Mouse (Mus musculus): ENCODE data around the gene Ncaph. TPM values are rescaled to one million over a fixed set of nuclear protein-coding genes. Genes with fewer than 3 reads are reported as not detected.
"Not testable (repeated sequence)": the region's sequence is repeated elsewhere in the genome, so short reads cannot be mapped to it uniquely, and the experiment has no call there.

The Ncaph gene
- polyA plus RNA-seq, 1 experiment from 2014 or later = 8.6 TPM

DNA sequence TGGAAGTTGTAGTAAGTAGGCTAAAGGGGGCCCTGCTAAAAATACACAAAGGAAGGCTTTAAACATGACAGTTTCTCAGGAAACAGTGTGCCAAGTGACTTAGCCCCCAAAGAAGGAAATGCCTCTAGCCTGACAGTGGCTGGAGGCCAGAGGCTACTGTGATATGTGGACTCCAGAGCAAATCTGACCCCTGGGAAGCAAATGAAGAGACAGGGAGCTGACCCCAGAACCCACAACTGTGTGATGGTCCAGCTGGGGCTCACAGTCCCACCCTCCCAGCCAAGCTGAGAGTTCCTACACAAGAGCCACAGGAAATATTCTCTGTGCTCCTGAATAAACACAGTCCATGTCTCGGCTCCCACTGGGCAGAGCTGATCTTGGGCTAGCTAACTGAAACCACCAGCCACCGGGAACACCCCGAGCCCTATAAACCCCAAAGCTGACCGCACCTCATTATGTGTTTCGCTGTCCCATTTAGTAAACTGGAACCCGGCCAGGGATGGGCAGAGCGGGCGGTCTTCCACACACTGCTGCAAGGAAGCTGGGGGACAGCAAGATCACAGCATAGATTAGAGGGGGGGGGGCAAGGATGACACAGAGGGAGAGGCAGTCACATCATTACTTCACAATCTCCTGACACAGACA lies 12.0 kb downstream of the Ncaph start:
- WGBS = 83% methylated on average over 8 of the region's 8 CpGs
- H3K9ac ChIP-seq (replicated peaks; ENCODE audit: low read depth, low read length) = no peak overlapping the region
- no peaks in the 10 kb centered on the region for H3K27me3 ChIP-seq (ENCODE audit: control insufficient read depth, insufficient read depth, low read length)
- no peak overlapping the region for H3K4me3 ChIP-seq (ENCODE audit: low read depth, low read length)
- H3K27ac ChIP-seq (ENCODE audit: low read depth, low read length) = no peak overlapping the region
- H3K36me3 ChIP-seq (ENCODE audit: control insufficient read depth, insufficient read depth, low read length) = peaks cover 16% of the 10 kb centered on the region
- H3K4me2 ChIP-seq (ENCODE audit: low read depth, low read length) = no peak overlapping the region
- no peaks in the 10 kb centered on the region for H3K9me3 ChIP-seq (ENCODE audit: control insufficient read depth, low read length)
- no peaks in the 10 kb centered on the region for H3K4me1 ChIP-seq (ENCODE audit: control insufficient read depth, insufficient read depth, low read length)
- ATAC-seq (ENCODE audit: low read depth) = no peak

- 98% methylated on average over 4 of the region's 4 CpGs for WGBS
- no peaks in the 10 kb centered on the region for H3K9me3 ChIP-seq (ENCODE audit: control insufficient read depth, low read length)
- ATAC-seq (ENCODE audit: low read depth) = no peak
- no peaks in the 10 kb centered on the region for H3K27me3 ChIP-seq (ENCODE audit: control insufficient read depth, insufficient read depth, low read length)
- peaks cover 20% of the 10 kb centered on the region; the same call in 1 of the 2 replicates for H3K36me3 ChIP-seq (ENCODE audit: control insufficient read depth, insufficient read depth, low read length)
- H3K4me3 ChIP-seq (ENCODE audit: low read depth, low read length) = no peak overlapping the region
- no peak overlapping the region for H3K27ac ChIP-seq (ENCODE audit: low read depth, low read length)
- H3K9ac ChIP-seq (replicated peaks; ENCODE audit: low read depth, low read length) = no peak overlapping the region
- H3K4me2 ChIP-seq (ENCODE audit: low read depth, low read length) = no peak overlapping the region
- no peaks in the 10 kb centered on the region for H3K4me1 ChIP-seq (ENCODE audit: control insufficient read depth, insufficient read depth, low read length)
These were observed 24.8 kb downstream of the Ncaph start for GRCm38 (mm10) chr2:127108986-127109385.

GRCm38 (mm10) chr2:127092000-127092399 lies 41.8 kb downstream of the Ncaph start:
- Histone ChIP-seq H3K27me3 (ENCODE audit: control insufficient read depth, insufficient read depth, low read length) (no peaks in the 10 kb centered on the region), H3K4me3 (ENCODE audit: low read depth, low read length) (no peak overlapping the region), H3K9ac (replicated peaks; ENCODE audit: low read depth, low read length) (no peak overlapping the region), H3K36me3 (ENCODE audit: control insufficient read depth, insufficient read depth, low read length) (no peaks in the 10 kb centered on the region), H3K4me1 (ENCODE audit: control insufficient read depth, insufficient read depth, low read length) (no peaks in the 10 kb centered on the region), H3K9me3 (ENCODE audit: control insufficient read depth, low read length) (no peaks in the 10 kb centered on the region), H3K27ac (ENCODE audit: low read depth, low read length) (no peak overlapping the region), H3K4me2 (ENCODE audit: low read depth, low read length) (no peak overlapping the region)
- 84% methylated on average over 8 of the region's 8 CpGs for WGBS
- ATAC-seq (ENCODE audit: low read depth) = no peak

GRCm38 (mm10) chr2:127090151-127090550 lies 43.6 kb downstream of the Ncaph start:
- not testable (repeated sequence) for ATAC-seq (ENCODE audit: low read depth); H3K9me3 ChIP-seq (ENCODE audit: control insufficient read depth, low read length); H3K36me3 ChIP-seq (ENCODE audit: control insufficient read depth, insufficient read depth, low read length); H3K4me3 ChIP-seq (ENCODE audit: low read depth, low read length); H3K4me2 ChIP-seq (ENCODE audit: low read depth, low read length); H3K9ac ChIP-seq (replicated peaks; ENCODE audit: low read depth, low read length); H3K4me1 ChIP-seq (ENCODE audit: control insufficient read depth, insufficient read depth, low read length); H3K27me3 ChIP-seq (ENCODE audit: control insufficient read depth, insufficient read depth, low read length); H3K27ac ChIP-seq (ENCODE audit: low read depth, low read length)

GRCm38 (mm10) chr2:127086235-127086634 lies 47.5 kb downstream of the Ncaph start:
- ATAC-seq (ENCODE audit: low read depth) = no peak
- 93% methylated on average over 5 of the region's 5 CpGs for WGBS
- no peaks in the 10 kb centered on the region for H3K36me3 ChIP-seq (ENCODE audit: control insufficient read depth, insufficient read depth, low read length)
- H3K4me1 ChIP-seq (ENCODE audit: control insufficient read depth, insufficient read depth, low read length) = no peaks in the 10 kb centered on the region
- no peaks in the 10 kb centered on the region for H3K9me3 ChIP-seq (ENCODE audit: control insufficient read depth, low read length)
- H3K9ac ChIP-seq (replicated peaks; ENCODE audit: low read depth, low read length) = no peak overlapping the region
- H3K27ac ChIP-seq (ENCODE audit: low read depth, low read length) = no peak overlapping the region
- no peak overlapping the region for H3K4me3 ChIP-seq (ENCODE audit: low read depth, low read length)
- no peaks in the 10 kb centered on the region for H3K27me3 ChIP-seq (ENCODE audit: control insufficient read depth, insufficient read depth, low read length)
- no peak overlapping the region for H3K4me2 ChIP-seq (ENCODE audit: low read depth, low read length)

DNA sequence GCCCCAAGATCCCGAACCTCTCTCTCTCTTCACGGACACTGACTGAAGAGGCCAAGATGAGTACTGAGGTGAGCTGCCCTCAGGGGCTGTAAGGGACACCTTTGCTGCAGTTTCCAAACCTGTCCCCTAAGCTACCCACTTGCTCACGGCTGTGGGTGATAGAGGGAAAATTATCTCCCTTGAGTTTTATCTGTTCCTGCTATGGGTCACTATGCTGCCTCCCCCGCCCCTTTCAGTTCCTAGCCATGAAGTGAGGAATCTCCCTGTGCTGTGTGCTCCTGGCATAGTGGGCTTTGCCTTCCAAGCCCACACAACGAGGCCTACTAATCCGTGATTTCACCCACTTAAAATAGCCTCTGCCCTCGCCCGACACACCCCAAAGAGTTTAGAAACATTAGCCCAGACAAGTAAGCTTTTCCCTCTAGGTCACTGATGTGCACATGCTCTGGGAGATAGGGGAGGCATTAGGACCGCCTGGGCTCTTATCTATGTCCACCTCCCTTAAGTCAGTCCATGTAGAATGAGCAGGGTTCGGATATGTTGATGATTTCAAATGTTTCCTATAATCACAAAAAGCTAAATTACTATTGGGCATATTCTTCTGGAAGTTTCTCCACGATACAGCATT lies 53.0 kb downstream of the Ncaph start:
- Histone ChIP-seq H3K27me3 (ENCODE audit: control insufficient read depth, insufficient read depth, low read length) (no peaks in the 10 kb centered on the region), H3K4me3 (ENCODE audit: low read depth, low read length) (no peak overlapping the region), H3K4me1 (ENCODE audit: control insufficient read depth, insufficient read depth, low read length) (no peaks in the 10 kb centered on the region), H3K9me3 (ENCODE audit: control insufficient read depth, low read length) (no peaks in the 10 kb centered on the region), H3K4me2 (ENCODE audit: low read depth, low read length) (no peak overlapping the region), H3K36me3 (ENCODE audit: control insufficient read depth, insufficient read depth, low read length) (no peaks in the 10 kb centered on the region), H3K9ac (replicated peaks; ENCODE audit: low read depth, low read length) (no peak overlapping the region), H3K27ac (ENCODE audit: low read depth, low read length) (no peak overlapping the region)
- 89% methylated on average over 11 of the region's 11 CpGs for WGBS
- ATAC-seq (ENCODE audit: low read depth) = no peak

DNA sequence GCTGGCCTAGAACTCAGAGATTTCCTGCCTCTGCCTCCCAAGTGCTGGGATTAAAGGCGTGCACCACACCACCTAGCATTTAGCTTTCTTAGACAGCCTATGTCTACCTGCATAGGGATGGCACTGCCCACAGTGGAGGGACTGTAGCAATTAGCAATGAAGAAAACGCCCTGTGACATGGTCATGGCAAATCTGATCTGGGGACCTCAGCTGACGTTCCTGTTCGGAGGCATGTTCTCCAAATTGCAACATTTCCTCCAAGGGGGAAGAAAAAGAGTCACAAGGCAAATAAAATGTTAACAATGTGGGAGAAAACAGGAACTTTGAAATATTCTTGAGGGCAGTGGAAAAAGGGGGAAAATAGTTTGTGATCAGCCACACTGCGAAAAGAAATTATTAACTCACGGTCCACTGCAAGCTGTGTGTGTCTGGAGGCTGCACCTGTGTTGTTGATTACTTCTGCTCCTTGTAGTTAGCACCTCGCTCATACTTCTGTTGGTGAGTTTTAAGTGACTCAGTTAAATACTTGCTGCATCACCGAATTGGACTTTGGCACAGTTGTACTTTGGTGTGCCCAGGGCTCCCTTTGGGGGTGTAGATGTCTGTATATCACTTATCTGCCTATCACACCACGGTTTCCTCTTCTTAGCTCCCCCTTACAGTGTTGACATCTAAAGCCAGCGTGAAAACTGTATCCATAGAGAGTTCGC lies 53.7 kb downstream of the Ncaph start:
- Histone ChIP-seq H3K4me2 (ENCODE audit: low read depth, low read length) (no peak overlapping the region), H3K4me3 (ENCODE audit: low read depth, low read length) (no peak overlapping the region), H3K36me3 (ENCODE audit: control insufficient read depth, insufficient read depth, low read length) (no peaks in the 10 kb centered on the region), H3K9ac (replicated peaks; ENCODE audit: low read depth, low read length) (no peak overlapping the region), H3K27me3 (ENCODE audit: control insufficient read depth, insufficient read depth, low read length) (no peaks in the 10 kb centered on the region), H3K27ac (ENCODE audit: low read depth, low read length) (no peak overlapping the region), H3K4me1 (ENCODE audit: control insufficient read depth, insufficient read depth, low read length) (no peaks in the 10 kb centered on the region), H3K9me3 (ENCODE audit: control insufficient read depth, low read length) (no peaks in the 10 kb centered on the region)
- 93% methylated on average over 11 of the region's 11 CpGs for WGBS
- ATAC-seq (ENCODE audit: low read depth) = no peak

DNA sequence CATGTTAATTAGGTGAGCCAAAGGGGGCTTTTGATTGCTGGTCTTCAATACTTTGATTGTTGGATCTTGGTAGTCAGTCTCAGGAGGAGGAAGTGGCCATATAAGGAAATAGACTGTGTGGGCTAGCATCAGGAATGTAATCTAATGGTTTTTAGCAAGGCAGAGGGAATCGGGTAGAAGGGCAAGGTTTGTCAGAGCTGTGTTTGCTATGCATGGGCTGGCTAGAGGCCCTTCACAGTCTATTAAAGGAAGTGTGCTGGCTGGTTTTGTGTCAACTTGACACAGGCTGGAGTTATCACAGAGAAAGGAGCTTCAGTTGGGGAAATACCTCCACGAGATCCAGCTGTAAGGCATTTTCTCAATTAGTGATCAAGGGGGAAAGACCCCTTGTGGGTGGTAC lies 54.7 kb downstream of the Ncaph start:
- ATAC-seq (ENCODE audit: low read depth); H3K27me3 ChIP-seq (ENCODE audit: control insufficient read depth, insufficient read depth, low read length); H3K4me2 ChIP-seq (ENCODE audit: low read depth, low read length); H3K4me3 ChIP-seq (ENCODE audit: low read depth, low read length); H3K9me3 ChIP-seq (ENCODE audit: control insufficient read depth, low read length); H3K4me1 ChIP-seq (ENCODE audit: control insufficient read depth, insufficient read depth, low read length); H3K27ac ChIP-seq (ENCODE audit: low read depth, low read length); H3K9ac ChIP-seq (replicated peaks; ENCODE audit: low read depth, low read length); H3K36me3 ChIP-seq (ENCODE audit: control insufficient read depth, insufficient read depth, low read length): not testable (repeated sequence)
- 79% methylated on average over 2 of the region's 2 CpGs for WGBS

- Histone ChIP-seq H3K4me1 (ENCODE audit: control insufficient read depth, insufficient read depth, low read length) (no peaks in the 10 kb centered on the region), H3K9me3 (ENCODE audit: control insufficient read depth, low read length) (no peaks in the 10 kb centered on the region), H3K27ac (ENCODE audit: low read depth, low read length) (no peak overlapping the region), H3K4me3 (ENCODE audit: low read depth, low read length) (no peak overlapping the region), H3K27me3 (ENCODE audit: control insufficient read depth, insufficient read depth, low read length) (no peaks in the 10 kb centered on the region), H3K36me3 (ENCODE audit: control insufficient read depth, insufficient read depth, low read length) (no peaks in the 10 kb centered on the region), H3K4me2 (ENCODE audit: low read depth, low read length) (no peak overlapping the region), H3K9ac (replicated peaks; ENCODE audit: low read depth, low read length) (no peak overlapping the region)
- WGBS = 71% methylated on average over 9 of the region's 9 CpGs
- ATAC-seq (ENCODE audit: low read depth) = no peak
These were observed 56.1 kb downstream of the Ncaph start for GRCm38 (mm10) chr2:127077611-127078010.

Data from neural tube, embryonic 14.5 days (tissue).